Mouse (Mus musculus) limb, embryonic 14.5 days (tissue): ENCODE measurements at regions not wholly inside any gene's neighbourhood (a gene's known extent, or its start where the extent isn't known, plus 50 kb on each side); places are given as distances from the start of the nearest gene placed in this dataset.

Experiments used
- ATAC-seq: fragments of 200-750 bp; cut with Nextera tagmentation; 2 replicates; pipeline ENCODE4 v1.8.0; 2017; ENCODE audit warnings: low read depth, moderate number of reproducible peaks, moderate TSS enrichment; ENCODE audit not compliant: low FRiP score
- DNase-seq: peaks from one replicate; pipeline ENCODE4 v3.0.0-alpha.2; 2015; ENCODE audit warnings: low spot score
- H3K27ac ChIP-seq: fragments of 300-500 bp; sonication (generic); replicated peaks from 2 replicates; pipeline ENCODE4 v1.5.1; 2014; ENCODE audit warnings: low read depth, mild to moderate bottlenecking, low read length, moderate library complexity, mixed read lengths
- H3K27me3 ChIP-seq: fragments of 300-500 bp; sonication (generic); 2 replicates; pipeline ENCODE4 v1.6.1; 2014; ENCODE audit warnings: low read length, mixed read lengths; ENCODE audit not compliant: control insufficient read depth, insufficient read depth
- H3K36me3 ChIP-seq: fragments of 300-500 bp; sonication (generic); 2 replicates; pipeline ENCODE4 v1.6.1; 2014; ENCODE audit warnings: mild to moderate bottlenecking, low read length, moderate library complexity, mixed read lengths; ENCODE audit not compliant: control insufficient read depth, insufficient read depth
- H3K4me1 ChIP-seq: fragments of 300-500 bp; sonication (generic); 2 replicates; pipeline ENCODE4 v1.6.1; 2014; ENCODE audit warnings: antibody characterized with exemption, low read length, mixed read lengths; ENCODE audit not compliant: control insufficient read depth, insufficient read depth
- H3K4me2 ChIP-seq: fragments of 300-500 bp; sonication (generic); replicated peaks from 2 replicates; pipeline ENCODE4 v1.6.1; 2014; ENCODE audit warnings: low read depth, mild to moderate bottlenecking, low read length, moderate library complexity; ENCODE audit not compliant: severe bottlenecking
- H3K4me3 ChIP-seq: fragments of 300-500 bp; sonication (generic); replicated peaks from 2 replicates; pipeline ENCODE4 v1.5.1; 2014; ENCODE audit warnings: low read length
- H3K9ac ChIP-seq: fragments of 300-500 bp; sonication (generic); 2 replicates; pipeline ENCODE4 v1.6.1; 2014; ENCODE audit warnings: mild to moderate bottlenecking, low read depth, low read length, moderate library complexity; ENCODE audit not compliant: severe bottlenecking
- H3K9me3 ChIP-seq: fragments of 300-500 bp; sonication (generic); 2 replicates; pipeline ENCODE4 v1.6.1; 2016; ENCODE audit warnings: low read length; ENCODE audit not compliant: control insufficient read depth
- POLR2A ChIP-seq: fragments of 200-500 bp; IDR thresholded peaks from 2 replicates; pipeline ENCODE4 v1.8.0; 2012; ENCODE audit warnings: inconsistent platforms, mild to moderate bottlenecking, moderate library complexity, borderline replicate concordance; ENCODE audit not compliant: insufficient read depth, insufficient read length; ENCODE audit errors: extremely low read depth
- WGBS: fragments of 180-500 bp; shearing (Covaris S2); extraction: QIAGEN DNeasy Blood & Tissue Kit; methylation state at CpG from one replicate; pipeline ENCODE4 v1.1.7; 2014; 5-methylcytosine and 5-hydroxymethylcytosine counted together

- Histone ChIP-seq H3K9ac (no peak overlapping the region), H3K27ac (no peak overlapping the region), H3K4me1 (peaks cover 10% of the 10 kb centered on the region), H3K9me3 (no peaks in the 10 kb centered on the region), H3K27me3 (no peaks in the 10 kb centered on the region), H3K36me3 (no peaks in the 10 kb centered on the region), H3K4me2 (no peak overlapping the region), H3K4me3 (no peak overlapping the region)
- ATAC-seq (no peak), DNase-seq (no peak)
- 74% methylated on average over 3 of the region's 3 CpGs for WGBS
- TF ChIP-seq POLR2A = no peak
These were observed 68.9 kb downstream of the Tex29 start for GRCm38 (mm10) chr8:11909146-11909545.

DNA sequence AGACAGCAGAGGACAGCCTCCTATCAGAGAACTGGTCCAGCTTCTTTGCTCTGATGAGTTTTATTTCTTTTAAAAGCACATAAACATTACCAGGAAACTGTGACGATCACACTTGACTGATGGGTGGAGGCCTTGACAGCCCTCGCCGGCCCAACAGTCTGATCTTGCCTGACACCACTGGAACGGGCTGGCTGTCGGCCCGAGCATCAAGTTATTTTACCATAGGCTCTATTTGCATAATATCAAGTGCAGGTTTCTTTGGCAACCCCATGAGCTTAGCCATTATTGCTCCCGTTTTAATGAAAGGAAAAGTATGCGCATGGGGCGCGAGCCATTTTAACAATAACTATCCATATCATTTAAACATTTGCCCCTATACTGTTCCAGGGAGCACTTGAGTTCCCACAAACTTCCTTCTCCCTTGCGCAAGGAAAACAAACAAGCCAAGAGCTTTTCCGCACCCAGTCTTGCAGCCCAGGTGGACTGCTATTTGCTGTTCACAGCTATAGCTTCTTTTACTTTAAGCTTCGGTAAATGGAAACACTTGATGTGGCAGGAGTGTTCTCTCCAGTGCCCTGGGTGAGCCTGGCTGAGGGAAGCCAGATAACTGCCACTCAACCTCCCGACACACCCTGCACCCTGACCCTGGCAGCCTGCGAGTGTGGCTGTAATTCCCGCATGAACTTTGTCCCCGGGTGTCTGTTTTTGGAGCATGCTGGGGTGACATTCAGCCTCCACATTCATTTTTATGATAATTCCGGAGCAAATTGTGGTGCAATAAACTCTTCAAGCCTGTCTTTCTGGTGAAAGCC, 71.6 kb downstream of the Tex29 start:
- H3K4me1 ChIP-seq = peaks cover 23% of the 10 kb centered on the region
- no peak overlapping the region for H3K4me2 ChIP-seq
- no peak for ATAC-seq
- no peak for TF ChIP-seq POLR2A
- no peak overlapping the region for H3K9ac ChIP-seq
- no peak overlapping the region for H3K4me3 ChIP-seq
- H3K27ac ChIP-seq = no peak overlapping the region
- 72% methylated on average over 18 of the region's 18 CpGs for WGBS
- no peak for DNase-seq
- no peaks in the 10 kb centered on the region for H3K27me3 ChIP-seq
- no peaks in the 10 kb centered on the region for H3K36me3 ChIP-seq
- no peaks in the 10 kb centered on the region for H3K9me3 ChIP-seq

DNA sequence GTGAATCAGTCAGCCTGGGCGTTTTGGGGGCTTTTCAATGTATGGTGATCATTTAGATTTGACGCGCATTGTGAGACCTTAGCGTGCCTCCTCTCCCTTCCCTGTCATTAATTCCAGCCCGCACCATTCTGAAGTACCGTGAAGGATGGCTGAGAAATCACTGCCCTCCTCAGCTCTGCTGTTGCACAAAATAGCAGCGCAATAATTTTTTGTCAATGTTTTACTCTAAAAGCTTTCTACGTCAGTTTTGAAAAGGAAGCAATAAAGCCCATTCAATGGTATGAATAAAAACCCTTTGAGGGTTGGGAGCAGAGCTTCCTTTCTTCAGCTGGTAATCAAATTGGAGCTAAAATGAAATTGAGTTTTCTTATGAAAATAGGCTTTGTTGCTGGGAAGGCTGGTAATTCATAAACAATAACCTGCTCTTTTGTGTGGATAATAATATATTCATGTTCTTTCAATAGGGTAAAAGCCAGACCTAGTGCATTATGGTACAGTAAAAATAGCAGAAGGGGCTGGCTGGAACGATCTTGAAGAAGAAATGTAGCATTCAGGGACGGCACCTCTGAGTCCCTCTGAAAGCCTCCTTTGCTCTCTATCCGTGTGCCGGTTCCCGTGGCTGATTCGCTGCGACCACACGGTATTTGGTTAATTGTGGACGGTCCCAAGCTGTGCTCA, 72.3 kb downstream of the Tex29 start:
- H3K27ac ChIP-seq = no peak overlapping the region
- no peak for DNase-seq

DNA sequence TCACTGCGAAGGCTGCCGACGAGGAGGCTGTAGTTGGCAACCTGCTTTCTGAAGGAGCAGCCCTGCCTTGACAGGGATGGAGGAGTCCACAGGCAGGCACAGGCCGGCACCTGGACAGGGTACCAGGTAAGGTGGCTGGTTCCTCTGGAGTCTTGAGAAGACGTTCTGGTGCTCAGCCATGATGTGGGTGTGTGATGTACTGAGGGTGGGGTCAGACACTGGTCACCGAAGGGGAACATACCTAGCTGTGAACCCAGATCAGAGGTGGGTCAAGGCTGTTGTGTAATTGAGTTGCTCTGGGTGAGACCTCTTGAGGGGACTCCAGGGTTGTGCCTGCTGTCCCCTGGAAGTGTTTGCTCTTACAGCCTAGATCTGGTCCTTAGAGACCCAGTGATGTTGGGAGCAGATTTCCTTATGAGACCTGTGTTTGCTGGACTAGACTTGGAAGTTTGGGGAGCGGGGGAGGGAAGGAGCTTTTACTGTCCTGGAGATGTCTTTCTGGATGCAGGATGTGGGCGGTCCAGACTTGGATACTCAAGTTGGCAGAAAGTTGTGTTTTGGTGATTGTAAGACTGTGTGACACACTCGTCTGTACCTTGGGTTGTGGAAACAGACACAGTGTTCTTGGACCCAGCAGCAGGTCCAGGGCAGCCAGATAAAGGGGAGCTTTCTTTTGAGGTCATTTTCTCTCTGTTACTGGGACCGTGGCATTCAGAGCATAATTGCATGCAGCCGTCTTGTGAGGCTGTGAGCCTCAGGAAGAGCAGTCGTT, 73.0 kb downstream of the Tex29 start:
- H3K4me3 ChIP-seq = no peak overlapping the region
- peaks cover 23% of the 10 kb centered on the region for H3K4me1 ChIP-seq
- ATAC-seq = no peak
- no peak overlapping the region for H3K9ac ChIP-seq
- H3K9me3 ChIP-seq = no peaks in the 10 kb centered on the region
- no peaks in the 10 kb centered on the region for H3K36me3 ChIP-seq
- DNase-seq = no peak
- no peak overlapping the region for H3K4me2 ChIP-seq
- H3K27me3 ChIP-seq = no peaks in the 10 kb centered on the region
- no peak overlapping the region for H3K27ac ChIP-seq
- no peak for TF ChIP-seq POLR2A
- WGBS = 61% methylated on average over 12 of the region's 12 CpGs

More for the DNA sequence above, 72.3 kb downstream of the Tex29 start:
- Histone ChIP-seq H3K27me3 (no peaks in the 10 kb centered on the region), H3K9me3 (no peaks in the 10 kb centered on the region), H3K9ac (no peak overlapping the region), H3K4me3 (no peak overlapping the region), H3K4me2 (no peak overlapping the region), H3K36me3 (no peaks in the 10 kb centered on the region), H3K4me1 (peaks cover 23% of the 10 kb centered on the region)
- ATAC-seq = no peak
- 71% methylated on average over 17 of the region's 17 CpGs for WGBS
- TF ChIP-seq POLR2A = no peak

- H3K9ac ChIP-seq = no peak overlapping the region
- no peak for ATAC-seq
- H3K4me2 ChIP-seq = peak overlapping the region; percentile 49
- H3K27ac ChIP-seq = no peak overlapping the region
- no peaks in the 10 kb centered on the region for H3K27me3 ChIP-seq
- 42% methylated on average over 7 of the region's 7 CpGs for WGBS
- no peak overlapping the region for H3K4me3 ChIP-seq
- H3K9me3 ChIP-seq = no peaks in the 10 kb centered on the region
- no peak for DNase-seq
- no peak for TF ChIP-seq POLR2A
- no peaks in the 10 kb centered on the region for H3K36me3 ChIP-seq
- peaks cover 23% of the 10 kb centered on the region for H3K4me1 ChIP-seq
These were observed 73.9 kb downstream of the Tex29 start for GRCm38 (mm10) chr8:11914131-11914530.
